Mouse (Mus musculus) gastrocnemius, adult 2 months (tissue): Measurements from ENCODE around the gene Pnck. TPM values are rescaled to one million over a fixed set of nuclear protein-coding genes. Genes with fewer than 3 reads are reported as not detected.

Experiments
- DNase-seq: peaks from one replicate; pipeline ENCODE4 v3.0.0; 2022
- H3K27ac ChIP-seq: fragments of 200-600 bp; 2 replicates; pipeline ENCODE4 v1.8.1; 2022; ENCODE audit warnings: mild to moderate bottlenecking
- H3K4me3 ChIP-seq: fragments of 200-600 bp; 2 replicates; pipeline ENCODE4 v1.8.1; 2022; ENCODE audit warnings: mild to moderate bottlenecking, moderate library complexity
- CTCF ChIP-seq: fragments of 200-600 bp; IDR thresholded peaks from 2 replicates; pipeline ENCODE4 v1.8.1; 2022; ENCODE audit warnings: antibody characterized with exemption, mild to moderate bottlenecking, moderate library complexity
- intact Hi-C: fragments of 180-260 bp; cut with DNase I; formaldehyde crosslinking; loops from one replicate; pipeline ENCODE4 v1.15.1; 2025
- long read RNA-seq, 2 experiments: library from polyadenylated mRNA; stranded (forward); transcript quantifications; one replicate each; pipeline ENCODE4 v2.0.0; 2021
- total RNA-seq, 2 experiments: library from RNA; stranded (reverse); gene quantifications; 2 replicates each; pipeline ENCODE4 v1.2.3; 2021

The Pnck gene
- 10 to 100 TPM in 1 of 2 experiments, 1 to 10 TPM in 1; 8.1 to 10.6 TPM for total RNA-seq
- long read RNA-seq, experiment 1, partial matches to known transcripts, result 1 of 5 reads
- long read RNA-seq, experiment 1, other reads (novel, unspliced or antisense), result 1 of 5 reads
- long read RNA-seq, experiment 2, transcript Pnck-202 (12 exons, 1,532 nt), result major isoform, 7 of 10 reads
- long read RNA-seq, experiment 2, partial matches to known transcripts, result 0 of 10 reads
- long read RNA-seq, experiment 2, other reads (novel, unspliced or antisense), result 2 of 10 reads

DNA sequence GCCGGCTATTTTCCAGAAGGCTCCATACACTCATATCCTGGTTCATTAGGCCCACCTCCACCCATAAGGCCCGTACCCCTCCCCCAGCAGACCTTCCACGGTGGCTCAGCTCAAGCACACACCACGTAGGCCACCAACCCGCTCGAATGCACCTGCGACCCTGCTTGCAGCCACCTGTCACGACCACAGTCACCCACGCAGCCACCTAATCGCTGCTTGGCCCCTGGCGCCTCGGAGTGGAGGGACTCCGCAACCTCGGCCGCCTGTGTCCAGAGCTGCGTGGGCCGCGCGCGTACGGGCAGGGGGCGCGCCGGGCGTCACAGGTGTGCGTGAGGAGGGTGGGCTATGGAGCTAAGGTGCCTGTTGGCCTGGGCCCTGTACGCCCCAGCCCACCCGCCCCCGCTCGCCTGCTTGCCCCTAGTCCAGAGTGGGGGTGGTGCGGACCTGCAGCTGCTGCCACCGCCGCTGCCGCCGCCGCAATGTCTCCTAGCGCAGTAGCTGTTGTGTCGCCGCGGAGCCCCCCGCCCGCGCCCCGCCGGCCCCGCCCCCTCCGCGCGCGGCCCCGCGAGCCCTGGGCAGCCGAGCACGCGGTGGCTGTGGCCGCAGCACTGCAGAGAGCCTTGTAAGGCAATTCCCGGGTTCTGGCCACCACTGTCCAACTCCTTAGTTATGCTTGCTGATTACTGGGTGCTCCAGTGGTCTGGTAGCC lies at the start of gene Pnck:
Pnck (minus strand) TSS at position 543 of the 709 bp plus-strand sequence.
- intact Hi-C loops, result loop anchor here (10.0 kb wide), 2 partner anchors 605 to 645 kb away; no protein-coding TSS in a partner anchor
- DNase-seq, result peak; percentile 52
- Histone ChIP-seq H3K4me3 (peak within 1 kb of the TSS; percentile 72), H3K27ac (peak within 1 kb of the TSS; percentile 72)
- no peak for TF ChIP-seq CTCF

DNA sequence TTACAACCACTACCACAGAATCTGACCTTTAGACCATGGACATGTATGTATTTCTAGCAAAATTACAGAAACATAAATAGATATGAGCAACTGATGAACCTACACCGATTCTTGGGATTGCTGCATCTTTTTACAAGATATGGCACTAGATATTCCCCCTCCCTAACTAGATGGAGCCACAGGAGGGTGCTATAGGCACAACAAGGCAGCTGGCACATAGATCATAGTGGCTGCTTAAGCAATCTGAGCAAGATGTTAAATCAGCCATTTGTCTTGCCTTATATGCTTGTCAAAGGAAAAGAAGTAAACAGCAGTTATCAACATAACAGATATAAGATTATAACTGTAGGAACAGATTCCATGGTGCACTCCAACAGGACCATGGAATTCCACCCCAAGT lies 40.6 kb upstream of the Pnck start:
- DNase-seq, result no peak

DNA sequence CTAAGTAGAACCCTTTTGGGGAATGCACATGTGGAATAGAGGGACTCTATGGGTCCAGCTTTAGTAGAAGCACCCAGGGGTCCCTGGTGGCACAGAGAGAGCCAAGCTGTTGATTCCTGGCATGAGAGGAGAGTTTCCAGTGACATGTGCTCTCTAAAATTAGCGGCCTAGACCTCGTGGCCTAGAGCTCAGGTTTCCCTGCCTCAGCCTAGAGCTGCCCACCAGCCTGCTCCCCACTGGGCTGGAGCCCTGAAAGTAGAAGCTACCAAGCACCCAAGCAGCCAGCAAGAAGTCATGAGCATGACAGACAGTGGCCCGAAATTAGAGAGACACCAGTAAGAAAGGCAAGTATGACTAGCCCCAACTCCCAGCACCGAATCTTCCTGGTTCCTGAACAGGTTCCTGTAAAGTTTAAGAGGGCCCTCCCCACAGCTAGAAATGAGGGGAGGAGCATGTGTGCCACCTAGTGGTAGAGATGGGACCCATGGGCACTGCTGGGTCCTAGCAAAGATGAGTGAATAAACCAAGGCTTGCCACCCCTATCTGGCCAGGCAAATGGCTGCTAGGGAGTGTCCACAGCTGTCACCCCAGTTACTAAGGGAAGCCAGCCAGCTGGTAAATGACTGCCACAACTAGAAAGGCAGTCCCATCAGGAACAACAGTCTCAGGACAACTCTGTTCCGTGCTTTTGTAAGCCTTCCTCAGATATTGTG lies 31.2 kb upstream of the Pnck start:
- DNase-seq, result peak; percentile 76
- Histone ChIP-seq H3K4me3 (peak overlapping the region; percentile 57), H3K27ac (peak overlapping the region; percentile 92)
- TF ChIP-seq CTCF, result peak; percentile 79
- intact Hi-C loops, result loop anchor here (1.0 kb wide), 1 partner anchor 19 kb away; no protein-coding TSS in a partner anchor

More for the DNA sequence above, 40.6 kb upstream of the Pnck start:
- intact Hi-C loops, result loop anchor here (10.0 kb wide), 1 partner anchor 194 kb away; the partner anchor contains the start of genes Avpr2 and L1cam
- Histone ChIP-seq H3K27ac (no peak overlapping the region; the same call in 1 of the 2 replicates), H3K4me3 (no peak overlapping the region)
- TF ChIP-seq CTCF, result peak; percentile 44

DNA sequence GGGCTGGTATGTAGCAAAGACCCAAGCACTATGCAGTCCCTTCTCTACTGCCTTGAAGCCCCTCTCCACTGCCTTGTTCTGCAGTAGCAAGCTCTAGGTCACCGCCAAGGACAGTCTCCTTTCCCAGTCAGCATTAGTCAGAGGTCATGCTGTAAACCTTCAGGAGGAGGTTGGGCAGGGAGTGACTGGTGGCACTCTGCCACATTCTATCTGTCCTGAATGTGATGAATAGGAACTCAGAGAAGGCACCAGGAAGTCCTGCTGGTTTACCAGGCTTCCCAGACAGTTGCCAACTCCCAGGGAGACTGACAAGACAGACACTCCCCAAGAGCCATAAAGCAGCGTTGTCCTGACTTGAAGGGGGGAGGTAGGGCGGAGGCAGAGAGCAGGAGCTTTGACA lies 25.7 kb upstream of the Pnck start:
- intact Hi-C loops, result no loop called here
- DNase-seq, result peak; percentile 68
- Histone ChIP-seq H3K4me3 (no peak overlapping the region), H3K27ac (peak overlapping the region; percentile 88)
- no peak for TF ChIP-seq CTCF

DNA sequence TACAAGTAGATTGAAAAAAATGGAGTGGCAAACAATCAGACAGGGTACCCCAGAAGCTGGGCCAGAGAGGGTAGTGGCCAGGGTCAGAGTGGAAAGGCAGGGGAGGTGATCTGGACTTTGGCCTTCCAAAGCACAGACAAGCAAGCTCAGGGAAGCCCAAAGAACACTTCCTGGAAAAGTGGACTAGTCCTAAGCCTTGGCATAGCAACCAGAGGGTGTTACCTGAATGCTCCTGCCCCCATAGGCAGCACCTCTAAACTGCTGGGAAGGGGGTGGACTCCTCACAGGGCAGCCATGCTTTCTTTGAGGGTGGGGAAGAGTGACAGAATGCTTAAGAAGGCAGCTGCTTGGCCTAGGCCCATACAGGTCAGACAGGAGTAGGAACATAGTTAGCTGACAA lies 25.1 kb upstream of the Pnck start:
- no peak for DNase-seq
- TF ChIP-seq CTCF, result no peak
- Histone ChIP-seq H3K4me3 (no peak overlapping the region), H3K27ac (peak overlapping the region; percentile 88)
- intact Hi-C loops, result no loop called here

DNA sequence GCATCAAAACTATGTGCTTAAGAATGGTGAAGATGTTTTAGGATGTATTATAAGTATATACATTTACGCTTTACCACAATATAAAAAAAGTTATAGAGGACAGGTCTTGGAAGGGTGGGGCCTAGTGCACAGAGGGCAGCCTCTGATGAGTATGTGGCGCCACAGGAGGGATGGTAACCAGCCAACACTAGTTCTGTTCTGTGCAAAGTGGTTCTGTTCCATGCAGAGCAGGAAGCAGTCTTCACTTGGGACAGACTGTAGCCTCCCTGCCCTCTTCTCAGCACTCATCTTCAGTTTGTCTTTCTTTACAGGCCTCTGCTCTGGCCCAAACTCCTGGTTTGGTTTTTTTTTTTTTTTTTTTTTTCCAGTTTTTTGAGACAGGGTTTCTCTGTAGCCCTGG lies 24.2 kb upstream of the Pnck start:
- no peak overlapping the region for H3K4me3 ChIP-seq
- H3K27ac ChIP-seq, result peak overlapping the region; percentile 88
- DNase-seq, result no peak
- no peak for TF ChIP-seq CTCF
- intact Hi-C loops, result no loop called here

DNA sequence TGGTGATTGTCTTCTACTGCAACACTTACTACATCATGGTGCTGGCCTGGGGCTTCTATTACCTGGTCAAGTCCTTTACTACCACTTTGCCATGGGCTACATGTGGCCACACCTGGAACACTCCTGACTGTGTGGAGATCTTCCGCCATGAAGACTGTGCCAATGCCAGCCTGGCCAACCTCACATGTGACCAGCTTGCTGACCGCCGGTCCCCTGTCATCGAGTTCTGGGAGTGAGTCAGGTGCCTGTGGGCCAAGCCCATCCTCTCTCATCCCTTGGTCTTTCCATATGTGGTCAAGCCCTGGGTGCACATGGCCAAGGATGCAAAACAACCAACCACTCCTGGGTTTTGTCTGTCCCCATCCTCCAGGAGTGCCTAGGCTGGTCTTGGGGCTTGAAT lies 16.8 kb upstream of the Pnck start:
- TF ChIP-seq CTCF, result no peak
- intact Hi-C loops, result no loop called here
- H3K27ac ChIP-seq, result peak overlapping the region; percentile 24; the same call in 1 of the 2 replicates
- DNase-seq, result peak; percentile 50
- peak overlapping the region; percentile 90 for H3K4me3 ChIP-seq

DNA sequence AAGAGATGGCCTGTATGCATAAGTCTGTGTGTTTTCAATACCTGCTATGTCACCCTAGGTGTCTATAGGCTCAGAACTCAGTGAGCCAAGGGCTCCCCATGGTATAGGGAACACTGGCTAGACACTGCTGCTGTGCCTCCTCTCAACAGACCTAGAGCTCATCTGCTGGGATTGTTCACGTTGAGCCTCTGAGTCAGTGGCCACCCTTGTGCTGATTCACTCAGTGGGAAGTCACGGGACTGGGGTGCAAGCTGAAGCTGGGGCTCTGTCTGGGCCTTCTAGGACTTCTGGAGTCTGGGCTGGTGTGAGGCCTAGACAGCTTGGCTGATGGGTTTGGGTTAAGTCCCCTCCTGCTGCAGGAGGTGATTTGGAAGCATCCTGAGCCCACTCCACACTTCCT lies 15.3 kb upstream of the Pnck start:
- no peak for DNase-seq
- TF ChIP-seq CTCF, result no peak
- peak overlapping the region; percentile 96 for H3K27ac ChIP-seq
- H3K4me3 ChIP-seq, result peak overlapping the region; percentile 90
- intact Hi-C loops, result no loop called here

DNA sequence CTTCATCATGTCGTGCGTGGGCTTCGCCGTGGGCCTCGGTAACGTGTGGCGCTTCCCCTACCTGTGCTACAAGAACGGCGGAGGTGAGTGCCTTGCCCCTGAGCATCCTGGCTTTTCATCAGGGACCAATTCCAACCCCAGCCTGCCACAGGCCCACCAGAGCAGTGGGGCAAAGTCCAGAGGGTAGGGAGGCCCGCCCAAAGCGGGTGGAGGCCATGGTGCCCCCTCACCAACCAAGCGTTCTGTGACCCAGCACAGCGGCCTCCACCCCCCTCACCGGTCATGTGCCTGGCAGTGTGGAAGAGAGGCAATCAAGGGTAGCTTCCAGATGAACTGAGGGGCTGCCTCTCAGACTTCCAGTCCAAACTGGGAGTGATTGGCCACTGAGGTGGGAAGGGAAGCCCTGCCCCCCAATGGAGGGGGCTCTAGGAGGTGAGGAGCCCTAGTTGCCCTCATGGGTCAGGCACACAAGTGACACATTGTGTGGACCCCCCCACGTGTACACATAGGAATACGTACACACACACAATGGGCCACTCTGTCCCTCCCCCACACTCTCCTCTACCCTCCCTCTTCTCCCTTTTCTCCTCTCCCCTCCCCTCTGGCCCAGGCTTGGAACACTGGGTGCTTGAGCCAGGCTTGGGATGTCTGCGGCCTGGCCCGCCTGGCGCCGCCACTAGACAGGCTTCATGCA lies 14.2 kb upstream of the Pnck start:
- DNase-seq, result peak; percentile 70
- Histone ChIP-seq H3K27ac (peak overlapping the region; percentile 96), H3K4me3 (peak overlapping the region; percentile 90)
- intact Hi-C loops, result loop anchor here (5.0 kb wide), 1 partner anchor 113 kb away; the partner anchor contains the start of genes Idh3g and Ssr4
- no peak for TF ChIP-seq CTCF

DNA sequence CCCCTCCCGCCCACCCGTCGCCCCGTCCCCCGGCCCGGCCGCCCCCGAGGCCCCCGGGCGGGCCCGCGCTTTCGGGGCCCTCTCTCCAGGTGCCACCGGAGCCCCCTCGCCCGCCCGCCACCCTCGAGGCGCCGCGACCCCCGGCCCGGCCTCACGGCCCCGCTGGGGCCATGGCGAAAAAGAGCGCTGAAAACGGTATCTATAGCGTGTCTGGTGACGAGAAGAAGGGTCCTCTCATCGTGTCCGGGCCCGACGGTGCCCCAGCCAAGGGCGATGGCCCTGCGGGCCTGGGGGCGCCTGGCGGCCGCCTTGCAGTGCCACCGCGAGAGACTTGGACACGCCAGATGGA lies 13.7 kb upstream of the Pnck start:
- Histone ChIP-seq H3K4me3 (peak overlapping the region; percentile 90), H3K27ac (peak overlapping the region; percentile 96)
- intact Hi-C loops, result loop anchor here (5.0 kb wide), 1 partner anchor 114 kb away; the partner anchor contains the start of genes Idh3g and Ssr4
- TF ChIP-seq CTCF, result no peak
- no peak for DNase-seq

DNA sequence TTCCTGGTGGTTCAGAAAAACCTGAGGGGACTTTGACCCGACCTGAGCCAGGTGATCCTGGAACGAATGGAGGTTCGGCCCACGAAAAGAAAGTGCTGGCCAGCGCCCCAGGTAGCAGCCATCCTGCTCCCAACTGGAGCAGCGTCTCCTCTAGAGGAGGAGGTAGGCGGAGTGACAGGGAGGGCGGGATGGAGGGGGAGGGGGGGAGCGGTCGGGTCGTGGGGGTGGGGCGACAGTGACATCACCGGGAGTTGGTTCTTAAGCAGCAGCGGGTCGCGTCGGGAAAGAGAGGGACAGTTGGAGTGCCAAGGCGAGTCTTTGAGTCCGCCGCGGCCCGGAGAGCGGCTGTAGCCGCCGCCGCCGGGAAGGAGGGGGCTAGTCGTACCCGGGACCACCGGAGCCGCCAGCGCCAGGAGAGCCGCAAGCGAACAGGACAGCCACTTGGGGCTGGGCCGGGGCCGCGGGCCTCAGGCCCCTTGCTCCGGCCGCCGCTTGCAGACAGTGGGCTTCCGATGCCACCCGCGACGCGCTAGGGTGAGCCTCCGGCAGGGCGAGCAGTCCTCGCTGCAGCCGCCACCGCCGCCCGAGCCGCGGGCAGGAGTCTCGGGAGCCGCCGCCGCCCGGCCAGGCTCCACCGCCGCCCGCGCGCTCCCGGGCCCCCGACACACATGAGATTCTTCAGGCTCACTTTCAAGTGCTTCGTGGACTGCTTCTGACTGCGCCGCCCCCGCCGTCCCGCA lies 13.1 kb upstream of the Pnck start, which contains the start of gene Slc6a8:
Slc6a8 (plus strand) TSS at position 272 of the 740 bp plus-strand sequence.
- intact Hi-C loops, result loop anchor here (1.0 to 5.0 kb wide), 2 partner anchors 18 to 114 kb away; partner anchors contain the start of genes Idh3g and Ssr4
- Histone ChIP-seq H3K4me3 (peak within 1 kb of the TSS; percentile 90), H3K27ac (peak within 1 kb of the TSS; percentile 96)
- TF ChIP-seq CTCF, result no peak
- DNase-seq, result peak; percentile 87
